Mouse (Mus musculus): ENCODE measurements around the gene A730049H05Rik.

A730049H05Rik gene

DNA sequence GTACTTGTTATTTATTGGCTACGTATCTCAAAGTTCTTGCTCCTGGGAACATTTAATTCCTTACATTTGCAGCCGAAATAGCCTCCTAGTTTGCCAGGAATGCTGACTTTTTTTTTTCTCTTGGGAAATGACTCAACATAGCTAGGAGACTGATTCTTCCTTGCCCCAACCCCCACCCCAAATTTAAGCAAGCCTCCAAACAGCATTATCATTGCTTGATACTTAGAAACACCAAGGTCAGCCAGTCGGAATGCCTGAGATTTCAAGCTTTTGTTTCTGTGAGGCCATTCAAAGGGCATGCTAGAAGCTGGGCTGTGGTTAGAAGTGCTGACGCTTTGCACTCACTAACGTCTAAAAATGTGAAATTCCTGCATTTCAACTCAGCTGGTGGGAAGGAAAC, 11.1 kb downstream of the A730049H05Rik start:
- DNase-seq (ENCODE audit: extremely low spot score, low spot score), result no peak

DNA sequence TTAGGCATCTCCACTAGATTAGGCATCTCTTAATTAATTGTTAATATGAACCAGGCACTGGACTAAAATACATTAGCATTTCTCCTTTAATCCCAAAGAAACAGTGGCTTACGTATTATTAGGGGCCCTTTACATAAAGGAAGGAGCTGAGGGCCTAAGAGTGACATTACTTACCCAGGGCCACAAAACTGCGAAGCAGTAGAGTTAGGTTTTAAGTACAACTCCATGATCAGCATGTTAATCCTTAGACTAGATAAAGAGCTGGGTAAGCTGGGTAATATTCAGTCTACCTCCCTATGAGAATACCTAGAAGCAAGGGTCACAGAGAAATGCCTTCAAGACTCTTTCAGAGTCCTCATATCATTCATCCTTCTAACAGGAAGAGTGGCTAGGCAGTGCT, 12.9 kb downstream of the A730049H05Rik start:
- DNase-seq (ENCODE audit: extremely low spot score, low spot score), result no peak

DNA sequence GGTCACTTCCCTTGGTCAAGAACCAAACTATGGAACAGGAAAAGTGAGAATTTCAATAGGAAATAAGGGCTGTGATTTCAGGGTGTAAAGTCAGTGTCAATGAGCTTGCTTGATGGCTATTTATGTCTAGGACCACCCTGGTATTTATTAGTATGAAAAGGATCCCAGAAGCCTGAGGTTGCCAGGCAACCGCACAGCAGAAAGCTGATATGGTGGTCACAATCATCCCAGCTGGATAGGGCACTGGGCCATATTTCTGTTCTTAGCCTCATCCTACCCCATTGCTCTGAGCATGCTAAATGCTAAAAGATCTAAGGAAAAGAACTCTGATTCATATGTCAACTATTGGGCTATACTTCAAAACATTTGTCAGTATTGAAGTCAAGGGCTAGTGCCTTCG, 14.8 kb downstream of the A730049H05Rik start:
- no peak for DNase-seq (ENCODE audit: extremely low spot score, low spot score)

DNA sequence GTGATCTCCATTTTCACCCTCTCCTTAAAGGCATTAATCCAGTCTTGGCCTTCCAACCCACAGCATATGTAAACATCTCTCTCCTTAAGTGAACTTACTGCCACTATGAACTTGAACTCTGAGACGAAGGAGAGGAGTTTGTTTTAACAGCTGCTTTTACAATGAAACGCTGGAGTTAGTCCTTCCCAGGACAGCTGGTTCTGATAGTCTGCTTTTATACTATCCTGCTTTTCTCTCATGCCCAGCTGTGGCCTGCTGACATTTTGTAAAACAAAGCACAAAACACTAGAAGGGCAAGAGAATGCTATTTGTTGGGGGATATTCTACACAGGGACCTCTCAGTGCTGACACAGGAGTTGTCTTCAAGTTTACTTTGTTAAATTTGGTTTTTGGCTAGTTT, 25.7 kb downstream of the A730049H05Rik start:
- DNase-seq (ENCODE audit: extremely low spot score, low spot score), result no peak

DNA sequence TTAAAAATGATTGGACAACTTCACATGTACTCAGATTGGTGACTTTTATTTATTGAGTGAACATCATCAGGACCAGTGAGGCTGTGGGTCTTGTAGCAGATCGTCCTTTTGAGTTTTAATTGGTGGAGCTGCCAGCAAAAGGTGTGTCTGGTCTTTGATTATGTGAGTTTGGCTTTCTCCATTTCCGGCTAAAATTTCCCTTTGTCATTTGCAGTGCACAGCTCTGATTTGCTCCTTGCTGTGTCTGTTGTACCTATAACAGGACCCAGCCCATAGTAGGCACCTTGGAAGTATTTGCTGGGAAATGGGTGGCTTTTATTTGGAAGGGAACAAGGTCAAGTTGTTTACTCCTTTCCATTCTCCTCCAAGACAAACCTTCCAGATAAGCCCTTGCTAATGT, 27.2 kb downstream of the A730049H05Rik start:
- no peak for DNase-seq (ENCODE audit: extremely low spot score, low spot score)

DNA sequence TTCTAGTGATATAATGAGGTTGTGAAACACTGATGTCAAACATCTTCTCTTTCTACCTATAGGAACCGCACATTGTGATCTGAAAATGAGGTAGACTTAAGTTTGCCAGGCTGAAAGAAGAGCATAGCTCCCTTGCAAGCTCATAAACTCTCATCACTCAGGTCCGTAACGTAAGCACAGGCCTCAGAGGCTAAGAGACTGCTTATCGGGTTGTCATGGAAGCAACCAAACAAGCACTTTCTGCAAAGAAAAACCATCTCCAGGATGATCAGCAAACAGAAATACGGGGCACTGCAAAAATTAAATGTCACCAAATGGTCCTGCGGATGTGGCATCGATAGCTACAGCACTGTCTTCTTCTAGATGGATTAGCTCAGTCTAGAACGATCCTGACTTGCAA, 29.6 kb downstream of the A730049H05Rik start:
- DNase-seq (ENCODE audit: extremely low spot score, low spot score), result no peak

DNA sequence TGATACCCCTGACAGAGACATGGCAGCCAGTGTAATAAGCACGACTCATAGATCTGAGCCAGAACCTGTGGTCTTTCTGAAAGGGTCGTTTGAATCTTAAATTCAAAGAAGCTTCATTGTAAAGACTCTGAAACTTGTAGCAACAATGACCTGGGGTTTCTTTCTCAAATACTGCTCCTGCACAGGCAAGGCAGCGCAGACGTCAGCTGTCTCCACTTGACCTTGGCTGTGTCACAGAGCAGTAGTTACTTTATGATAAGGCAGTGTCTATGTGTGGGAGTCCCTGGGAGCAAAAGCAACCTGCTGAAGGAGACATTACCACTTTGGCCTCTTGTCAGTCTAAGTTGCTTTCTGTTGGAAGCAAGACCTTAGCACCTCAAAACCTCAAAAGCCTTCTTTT, 30.3 kb downstream of the A730049H05Rik start:
- no peak for DNase-seq (ENCODE audit: extremely low spot score, low spot score)

DNA sequence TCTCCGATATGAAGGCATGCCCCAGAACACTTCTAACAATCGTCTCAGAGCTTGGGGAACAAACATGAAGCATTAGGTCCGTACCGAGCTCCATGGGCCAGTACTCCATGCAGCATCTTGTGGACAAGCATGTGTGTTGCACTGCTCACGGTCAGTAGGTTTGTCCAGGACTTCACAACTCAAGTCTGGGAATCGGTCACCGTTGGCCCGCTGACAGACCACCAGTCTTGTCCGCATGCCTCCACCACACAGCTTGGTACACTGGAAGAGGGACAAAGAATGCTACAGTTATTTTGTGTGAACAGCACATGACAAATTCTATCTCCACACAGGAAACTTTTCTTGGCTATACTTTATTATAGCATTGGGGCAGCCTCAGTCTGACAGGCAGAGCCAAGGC, 32.9 kb downstream of the A730049H05Rik start:
- no peak for DNase-seq (ENCODE audit: extremely low spot score, low spot score)

DNA sequence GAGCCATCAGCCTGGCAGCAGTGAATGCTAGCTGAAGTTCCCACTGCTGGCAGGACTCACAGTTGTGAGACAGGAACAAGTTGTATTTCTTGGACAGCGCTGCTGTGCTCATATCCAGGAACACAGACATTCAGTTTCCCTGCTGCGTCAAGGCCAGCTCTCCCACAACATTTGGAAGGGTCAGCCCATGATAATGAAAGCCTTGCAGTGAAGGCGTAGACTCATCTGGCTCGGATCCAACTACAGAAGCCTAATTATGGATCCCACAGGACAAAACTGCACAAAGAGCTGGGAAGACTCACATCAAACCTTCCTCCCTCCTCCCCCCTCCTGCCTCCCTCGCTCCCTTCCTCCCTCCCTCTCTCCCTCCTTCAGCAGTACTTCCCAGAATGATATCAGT, 34.0 kb downstream of the A730049H05Rik start:
- no peak for DNase-seq (ENCODE audit: extremely low spot score, low spot score)

DNA sequence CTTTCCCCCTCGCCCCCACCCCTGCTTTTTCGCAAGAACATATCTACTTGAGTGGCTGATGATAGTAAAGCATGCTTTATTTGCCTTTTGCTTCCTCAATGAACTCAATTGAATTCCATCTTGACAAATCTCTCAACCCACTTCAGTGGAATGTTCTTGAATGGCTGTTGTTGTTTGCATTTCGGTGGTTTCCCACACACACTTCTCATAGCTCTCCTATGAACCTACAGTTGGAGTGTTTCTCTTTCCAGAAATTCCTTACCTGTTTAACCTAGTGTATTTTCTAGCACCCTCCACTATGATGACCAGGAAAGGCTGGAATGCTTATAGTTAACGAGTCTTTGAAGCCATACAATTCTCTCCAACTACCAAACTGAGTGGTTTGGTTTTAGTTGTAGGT, 38.6 kb downstream of the A730049H05Rik start:
- DNase-seq (ENCODE audit: extremely low spot score, low spot score), result no peak

DNA sequence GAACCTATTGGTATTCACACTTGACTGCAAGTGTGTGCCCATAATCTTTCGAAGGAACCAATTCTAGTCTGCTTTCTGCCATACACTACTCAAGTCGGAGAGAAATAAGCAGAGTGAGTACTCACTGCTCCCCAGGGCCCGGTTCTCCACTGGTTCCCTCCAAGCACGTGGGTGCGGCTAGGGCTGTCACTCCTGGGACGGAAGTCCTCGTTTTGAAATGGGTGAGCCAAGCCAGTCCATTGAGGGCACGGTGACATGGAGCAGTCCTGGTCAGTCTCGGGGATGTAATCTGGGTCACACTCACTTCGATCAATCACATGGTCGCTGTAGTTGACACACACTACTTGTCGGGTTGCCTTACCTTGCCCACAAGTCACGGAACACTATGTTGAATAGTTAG, 41.5 kb downstream of the A730049H05Rik start:
- no peak for DNase-seq (ENCODE audit: extremely low spot score, low spot score)

DNA sequence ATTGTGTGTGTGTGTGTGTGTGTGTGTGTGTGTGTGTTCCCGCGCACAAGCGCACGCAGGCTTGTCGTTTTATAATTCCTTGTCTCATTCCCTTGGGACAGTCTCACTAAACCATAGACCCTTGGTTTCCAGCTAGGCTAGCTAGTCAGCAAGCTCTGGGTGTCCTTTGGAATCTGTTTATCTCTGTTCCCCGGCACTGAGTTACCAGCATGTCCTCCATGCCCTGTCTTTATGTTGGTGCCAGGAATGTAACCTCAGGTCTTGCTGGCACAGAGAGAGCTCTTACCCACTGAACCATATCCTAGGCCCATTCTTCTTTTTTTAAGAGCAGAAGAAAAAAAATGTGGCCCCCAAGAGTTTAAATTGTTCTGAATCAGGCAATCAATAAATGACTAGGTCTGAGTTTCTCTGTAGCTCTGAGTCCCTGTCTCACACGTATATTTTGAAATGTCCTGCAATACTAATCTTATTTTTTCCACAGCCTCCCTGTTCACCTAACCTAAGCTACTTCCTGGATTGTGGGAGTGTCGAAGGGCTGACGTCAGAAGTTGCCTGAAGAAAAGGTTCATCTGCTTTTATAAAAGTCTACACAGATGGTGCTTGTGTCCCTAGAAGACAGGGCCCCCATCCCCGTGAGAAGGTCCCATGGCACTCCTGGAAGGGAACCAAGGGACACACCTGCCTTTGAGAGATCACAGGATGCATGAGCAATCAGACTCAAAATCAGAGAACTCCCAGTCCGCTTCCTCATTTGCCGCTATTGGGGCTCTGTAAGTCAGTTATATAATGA, 42.6 kb downstream of the A730049H05Rik start:
- no peak for DNase-seq (ENCODE audit: extremely low spot score, low spot score)

DNA sequence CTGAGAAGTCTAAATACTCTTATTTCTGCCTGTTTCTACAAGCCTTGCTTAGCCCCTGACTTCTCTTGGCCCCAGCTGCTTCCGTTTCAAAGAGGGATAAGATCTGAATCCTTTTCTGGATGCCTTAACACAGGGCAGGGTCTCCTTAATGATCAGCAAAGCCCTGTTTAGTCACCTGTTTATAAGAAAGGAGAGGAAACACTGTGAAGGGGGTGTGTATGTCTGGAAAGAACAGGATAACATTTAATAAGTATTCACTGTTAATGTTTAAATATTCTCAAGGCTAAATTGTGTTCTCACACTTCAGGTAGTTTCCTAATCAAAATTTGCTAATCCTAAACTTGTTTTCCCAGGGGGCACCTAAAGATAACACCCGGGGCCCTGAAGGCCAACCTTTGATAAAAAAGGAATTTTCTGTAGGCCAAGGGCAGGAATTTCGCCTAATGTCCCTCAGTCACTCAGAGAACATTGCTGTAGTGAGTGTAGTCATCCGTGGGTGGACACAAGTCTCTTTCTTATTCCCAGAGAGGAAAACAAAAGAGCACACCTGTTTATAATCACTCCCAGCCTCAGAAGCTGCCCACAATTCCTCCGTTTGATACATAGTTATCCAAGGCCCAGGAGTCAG, 44.1 kb downstream of the A730049H05Rik start:
- DNase-seq (ENCODE audit: extremely low spot score, low spot score), result no peak

DNA sequence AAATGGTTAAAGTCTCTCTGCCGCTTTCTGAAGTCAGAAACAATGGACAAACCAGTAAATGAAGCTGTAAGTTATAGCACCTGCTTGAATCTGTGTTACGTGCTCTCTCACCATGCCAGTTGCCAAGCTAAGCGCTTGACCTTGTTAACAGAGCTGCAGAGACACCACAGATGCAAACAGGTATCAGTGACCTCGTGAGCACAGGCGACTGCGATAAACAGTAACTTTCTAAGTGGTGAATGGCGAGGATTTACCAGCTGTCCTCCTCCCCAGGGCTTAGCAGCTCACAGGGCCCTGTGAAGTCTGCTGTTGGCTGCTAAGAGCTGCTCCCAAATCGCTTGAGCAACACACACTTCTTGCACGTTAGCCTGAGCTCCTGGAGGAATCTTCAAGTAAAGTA, 46.3 kb downstream of the A730049H05Rik start:
- DNase-seq (ENCODE audit: extremely low spot score, low spot score), result no peak

DNA sequence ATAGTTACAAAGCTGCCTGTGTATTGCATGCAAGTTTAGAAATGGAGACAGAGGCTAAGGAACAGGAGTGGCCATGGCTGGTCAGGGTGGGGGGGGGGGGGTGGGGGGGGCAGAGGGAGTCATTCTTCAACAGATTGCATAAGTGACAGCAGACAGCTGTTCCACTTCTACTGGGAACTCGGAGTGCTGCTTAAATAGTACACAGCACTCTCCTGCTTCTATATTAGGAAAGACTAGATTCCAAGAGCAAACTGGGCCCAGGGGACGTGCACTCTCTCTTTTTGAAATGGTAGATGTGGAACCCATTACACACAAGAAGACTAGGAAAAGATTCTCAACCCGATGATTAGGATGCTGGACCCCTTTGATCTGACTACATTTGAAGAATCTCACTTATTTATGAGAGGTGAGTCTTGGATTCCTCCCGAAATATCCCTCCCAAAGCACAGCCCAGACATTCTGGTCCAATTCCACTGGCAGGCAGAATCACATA, 52.9 kb downstream of the A730049H05Rik start, which contains the start of gene Gm15737:
TSS of gene Gm15737 (plus strand) at position 269 of the 493 bp plus-strand sequence.
- no peak for DNase-seq (ENCODE audit: extremely low spot score, low spot score)

DNA sequence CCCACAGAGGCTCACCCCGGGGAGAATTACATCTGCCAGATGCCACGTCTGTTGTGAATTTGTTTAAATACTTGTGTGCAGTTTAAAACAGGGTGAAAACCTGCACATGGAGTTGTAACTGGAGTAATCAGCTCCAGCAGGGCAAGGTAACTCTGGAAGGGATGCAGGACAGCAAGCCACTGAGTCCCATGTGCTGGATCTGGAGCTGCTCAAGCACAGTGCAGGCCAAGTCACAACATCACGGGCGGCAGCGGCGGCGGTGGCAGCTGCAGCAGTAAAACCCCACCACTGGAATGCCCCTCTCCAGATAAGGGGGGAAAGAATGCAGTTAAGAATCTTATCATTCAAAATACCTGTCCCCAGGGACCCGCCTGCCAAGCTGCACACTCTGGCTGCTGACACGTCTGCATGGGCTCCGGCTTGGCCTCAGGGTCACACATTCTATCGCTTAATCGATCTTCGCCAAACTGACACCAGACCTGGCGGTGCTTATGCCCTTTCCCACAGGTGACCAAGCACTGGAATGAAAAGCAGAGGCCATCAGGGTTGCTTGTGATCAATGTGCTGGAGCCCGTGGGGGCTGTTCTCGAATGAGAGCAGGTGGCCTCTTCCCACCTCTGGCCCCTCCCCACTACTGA, 53.4 kb downstream of the A730049H05Rik start:
- DNase-seq (ENCODE audit: extremely low spot score, low spot score), result peak; percentile 23

DNA sequence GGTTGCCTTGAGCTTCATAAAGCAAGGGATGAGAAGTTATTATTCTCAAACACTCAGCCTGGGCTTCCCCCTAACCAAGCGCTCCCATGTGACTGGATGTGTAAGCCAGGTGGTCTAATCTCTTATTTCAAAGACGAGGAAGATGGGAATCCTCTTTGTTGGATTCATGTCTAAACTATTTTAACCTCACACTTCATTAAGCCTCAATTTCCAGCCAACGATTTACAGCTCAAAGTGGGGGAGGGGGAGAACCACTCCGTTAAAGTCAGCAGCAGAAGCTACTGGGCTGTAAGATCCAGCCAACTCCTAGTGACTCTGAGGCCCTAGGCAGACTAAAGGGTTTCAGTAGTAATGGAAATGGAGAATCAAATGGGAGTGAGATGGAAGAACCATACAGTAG, 55.5 kb downstream of the A730049H05Rik start:
- DNase-seq (ENCODE audit: extremely low spot score, low spot score), result no peak

DNA sequence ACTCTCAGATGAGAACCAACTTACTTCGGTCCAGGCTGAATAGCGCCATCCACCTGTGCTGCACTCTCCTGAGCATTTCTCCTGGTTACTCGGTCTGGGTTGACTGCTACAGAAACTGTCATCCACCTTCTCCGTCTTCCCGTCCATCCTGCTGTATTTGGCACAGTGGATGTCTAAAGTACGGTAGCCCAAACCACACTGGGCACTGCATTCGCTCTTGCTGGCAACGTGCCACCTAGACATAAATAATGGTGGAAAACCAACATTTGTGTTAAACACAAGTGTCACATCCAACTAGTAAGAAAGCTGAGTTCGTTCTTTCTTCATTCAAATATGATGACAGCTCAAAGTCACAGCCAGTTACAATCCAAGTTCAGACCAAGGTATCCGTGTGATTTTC, 56.5 kb downstream of the A730049H05Rik start:
- DNase-seq (ENCODE audit: extremely low spot score, low spot score), result no peak

DNA sequence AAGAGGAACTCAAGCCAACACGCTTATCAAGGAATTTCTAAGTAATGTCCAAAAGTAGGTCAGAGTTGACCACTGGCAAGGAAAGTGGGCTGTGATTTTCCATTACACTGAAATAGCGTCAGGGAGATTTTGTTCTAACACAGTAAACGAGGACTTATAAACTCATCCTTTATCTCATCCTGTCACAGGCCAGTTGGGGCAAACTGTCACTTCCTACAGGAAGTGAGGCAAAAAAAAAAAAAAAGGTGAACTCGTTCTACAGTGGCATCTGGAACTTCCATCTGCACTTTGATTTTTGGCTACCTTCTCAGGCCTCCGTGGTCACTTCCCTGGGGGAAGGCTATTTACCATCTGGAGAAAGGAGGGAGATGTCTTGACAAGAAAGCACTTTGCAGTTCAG, 58.6 kb downstream of the A730049H05Rik start:
- no peak for DNase-seq (ENCODE audit: extremely low spot score, low spot score)

DNA sequence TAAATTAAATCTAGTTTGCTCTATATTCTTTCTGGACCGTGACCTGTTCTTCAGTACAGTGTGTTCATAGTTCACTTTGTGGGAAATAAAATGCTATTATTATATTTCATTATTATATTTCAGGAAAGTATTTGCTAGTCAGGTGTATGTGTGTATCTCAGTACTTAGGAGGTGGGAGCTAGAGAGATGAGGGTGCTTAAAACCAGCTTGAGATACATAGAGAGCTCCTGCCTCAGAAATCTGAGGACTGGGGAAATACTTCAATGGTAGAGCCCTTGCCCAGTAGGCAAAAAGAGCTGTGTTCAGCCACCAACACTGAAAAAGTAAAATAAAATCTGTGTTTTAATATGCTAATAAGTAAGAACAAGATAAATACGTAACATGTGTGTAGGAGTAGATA, 59.1 kb downstream of the A730049H05Rik start:
- no peak for DNase-seq (ENCODE audit: extremely low spot score, low spot score)

DNA sequence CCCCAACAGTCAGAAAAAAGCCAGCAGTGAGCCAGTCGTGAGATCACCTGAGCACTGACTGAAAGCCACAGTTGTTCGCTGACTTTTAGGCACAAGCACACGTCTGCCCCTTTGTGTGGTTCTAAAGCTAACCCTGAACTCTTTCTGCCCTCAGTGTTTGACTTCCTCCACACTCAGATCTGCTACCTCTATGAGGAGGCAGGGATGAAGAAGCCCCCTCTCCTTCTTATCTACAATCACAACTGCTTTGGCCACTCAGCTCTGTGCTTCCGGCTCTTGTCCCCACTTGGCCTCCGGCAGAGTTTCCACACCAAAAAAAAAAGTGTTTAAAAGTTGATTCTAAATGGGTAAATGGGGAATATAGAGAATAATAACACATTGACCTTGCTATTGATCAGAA, 59.8 kb downstream of the A730049H05Rik start:
- no peak for DNase-seq (ENCODE audit: extremely low spot score, low spot score)

DNA sequence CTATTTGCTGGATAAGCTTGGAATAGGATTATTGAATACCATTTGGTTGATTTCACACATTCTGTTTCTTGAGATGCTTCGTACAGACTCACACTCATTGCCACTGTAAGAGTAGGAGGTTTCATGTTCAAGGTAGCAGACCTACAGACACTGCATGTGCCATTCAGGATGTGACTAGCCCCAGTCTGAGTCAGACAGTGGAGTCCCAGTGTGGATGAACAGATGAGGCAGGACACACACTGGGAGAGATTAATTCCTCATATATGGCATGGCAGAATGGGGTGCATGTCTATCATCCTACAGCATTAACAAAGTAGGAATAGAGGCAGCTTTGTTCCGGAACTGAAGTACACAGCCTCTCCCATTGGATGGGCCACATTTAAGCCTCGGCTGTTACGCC, 61.0 kb downstream of the A730049H05Rik start:
- no peak for DNase-seq (ENCODE audit: extremely low spot score, low spot score)

Measured in neural tube, embryonic 10.5 days (tissue).